Mouse (Mus musculus): ENCODE measurements around the gene Blm.

Blm gene

GRCm38 (mm10) chr7:80412279-80412678 lies 122.6 kb downstream of the Blm start:
- no peak for DNase-seq (ENCODE audit: low read depth, low spot score)

GRCm38 (mm10) chr7:80410380-80410779 lies 124.5 kb downstream of the Blm start:
- DNase-seq (ENCODE audit: low read depth, low spot score), result no peak

- no peak for DNase-seq (ENCODE audit: low read depth, low spot score)
Observed at GRCm38 (mm10) chr7:80407712-80408111, 127.2 kb downstream of the Blm start.

- no peak for DNase-seq (ENCODE audit: low read depth, low spot score)
Observed at GRCm38 (mm10) chr7:80406186-80406585, 128.7 kb downstream of the Blm start.

GRCm38 (mm10) chr7:80405188-80405695 lies 129.7 kb downstream of the Blm start, which contains the start of gene Furin:
TSS of gene Furin (minus strand) at chr7:80405436.
- DNase-seq (ENCODE audit: low read depth, low spot score), result no peak
